Mouse (Mus musculus) granulocyte monocyte progenitor cell, adult 5-6 weeks (primary cell): ENCODE results near the gene Cntn2. TPM values are rescaled to one million over a fixed set of nuclear protein-coding genes. Genes with fewer than 3 reads are reported as not detected.

Experiments used
- ATAC-seq: replicated peaks from 2 replicates; pipeline ENCODE4 v1.8.0; 2016; ENCODE audit warnings: mild to moderate bottlenecking, moderate TSS enrichment, inconsistent platforms; ENCODE audit not compliant: poor library complexity, severe bottlenecking
- total RNA-seq, 2 experiments: library from RNA; stranded (forward) in 1 of 2; stranded (reverse) in 1 of 2; fragments of 200-712, 200-1000 nt in 1 of 2; fragments of >200 nt in 1 of 2; fragmentation: Nextera tagmentation in 1 of 2; gene quantifications; 2 replicates each; pipeline ENCODE4 v1.2.3; 2014 to 2017

Gene Cntn2
- total RNA-seq, 2 experiments from 2014 or later: not detected

DNA sequence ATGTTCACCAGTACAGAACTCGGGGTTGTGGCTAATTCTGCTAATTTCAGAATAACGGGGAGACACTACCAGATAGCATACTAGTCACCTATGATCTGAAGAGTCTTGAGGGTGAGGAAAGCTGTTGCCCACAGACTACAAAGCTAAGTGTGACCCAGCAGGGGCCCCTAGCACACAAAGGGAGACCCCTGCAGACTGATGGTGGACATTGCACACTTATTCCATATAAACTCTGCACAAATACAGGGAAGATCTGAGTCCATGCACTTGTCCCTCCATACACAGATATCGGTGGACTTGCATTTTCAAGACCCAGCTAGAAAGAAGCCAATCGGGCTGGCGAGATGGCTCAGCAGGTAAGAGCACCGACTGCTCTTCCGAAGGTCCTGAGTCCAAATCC lies 73.5 kb downstream of the Cntn2 start:
- peak; percentile 59; the same call in 1 of the 2 replicates for ATAC-seq

DNA sequence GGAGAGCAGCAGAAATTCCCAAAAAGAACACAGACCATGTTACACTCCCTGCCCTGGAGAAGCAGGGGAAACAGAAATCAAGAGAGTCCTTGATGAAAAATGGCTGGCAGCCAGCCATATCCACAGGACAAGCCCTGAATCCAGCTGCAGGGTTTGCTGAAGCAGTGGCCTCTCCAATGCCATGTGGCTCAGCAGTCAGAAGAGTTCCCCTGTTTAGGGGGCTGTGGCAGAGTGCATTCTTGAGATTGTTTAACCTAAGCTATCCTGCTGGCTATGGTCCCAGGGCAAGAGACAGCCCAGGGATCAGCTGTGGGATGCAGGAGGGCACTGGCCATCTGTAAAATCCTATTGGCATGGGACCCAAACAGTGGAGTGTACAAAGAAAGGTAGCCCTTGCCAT lies 74.1 kb downstream of the Cntn2 start:
- no peak for ATAC-seq

DNA sequence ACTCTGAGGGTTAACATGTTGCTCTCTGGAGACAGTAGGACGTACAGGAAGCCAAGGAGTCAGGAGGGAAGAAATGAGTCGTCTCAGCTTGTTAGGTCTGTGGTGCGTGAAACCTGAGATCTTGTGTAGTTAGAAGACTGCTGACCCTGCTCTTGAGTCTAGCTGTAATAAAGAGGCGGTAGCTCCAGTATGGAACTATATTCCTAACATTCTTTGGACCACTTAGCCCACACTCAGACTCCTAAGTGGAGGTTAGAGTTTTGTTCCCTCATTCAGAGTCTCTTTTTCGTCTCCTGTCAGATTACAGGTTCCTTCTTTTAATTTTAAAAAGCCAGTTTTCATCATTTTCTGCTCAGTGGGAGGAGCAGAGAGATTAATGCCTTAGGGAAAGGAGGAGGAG lies 78.4 kb downstream of the Cntn2 start:
- no peak for ATAC-seq

Other genes with a start within 250 kb of the Cntn2 start
- gene Klhdc8a, start 244.6 kb downstream of the Cntn2 start, total RNA-seq (2014; fragmentation: Nextera tagmentation): not detected in 2 replicates
- gene Klhdc8a, start 244.6 kb downstream of the Cntn2 start, total RNA-seq (2017): not detected in 2 replicates
- gene Nuak2, start 227.1 kb downstream of the Cntn2 start, total RNA-seq (2014; fragmentation: Nextera tagmentation): 37.2 and 40.4 TPM in 2 replicates
- 19.3 and 21.7 TPM in 2 replicates for gene Nuak2, start 227.1 kb downstream of the Cntn2 start, total RNA-seq (2017)
- 1.5 and 6.2 TPM in 2 replicates for gene Tmcc2, start 152.0 kb downstream of the Cntn2 start, total RNA-seq (2014; fragmentation: Nextera tagmentation)
- gene Tmcc2, start 152.0 kb downstream of the Cntn2 start, total RNA-seq (2017): 3.7 and 4.2 TPM in 2 replicates
- gene Dstyk, start 125.7 kb downstream of the Cntn2 start, total RNA-seq (2014; fragmentation: Nextera tagmentation): 16.4 and 19.2 TPM in 2 replicates
- gene Dstyk, start 125.7 kb downstream of the Cntn2 start, total RNA-seq (2017): 18.1 and 43.1 TPM in 2 replicates
- 61.6 and 73.4 TPM in 2 replicates for gene Rbbp5, start 65.9 kb downstream of the Cntn2 start, total RNA-seq (2014; fragmentation: Nextera tagmentation)
- 52.7 and 57.8 TPM in 2 replicates for gene Rbbp5, start 65.9 kb downstream of the Cntn2 start, total RNA-seq (2017)
- 3.6 and 10.0 TPM in 2 replicates for gene Tmem81, start 37.0 kb downstream of the Cntn2 start, total RNA-seq (2014; fragmentation: Nextera tagmentation)
- 1.8 and 5.1 TPM in 2 replicates for gene Tmem81, start 37.0 kb downstream of the Cntn2 start, total RNA-seq (2017)
- not detected in 2 replicates for gene Nfasc, start 198.5 kb upstream of the Cntn2 start, total RNA-seq (2014; fragmentation: Nextera tagmentation)
- not detected in 2 replicates for gene Nfasc, start 198.5 kb upstream of the Cntn2 start, total RNA-seq (2017)